Mouse (Mus musculus): ENCODE measurements around the gene Arl8b. TPM values are rescaled to one million over a fixed set of nuclear protein-coding genes. Genes with fewer than 3 reads are reported as not detected.
A peak's percentile ranks its signal among the peaks of the same experiment; 100 is the strongest.

Arl8b gene
- polyA plus RNA-seq (2016; fragmentation: Nextera tagmentation; extraction: Ambion mirVana): 82.8 and 87.8 TPM in 2 replicates

DNA sequence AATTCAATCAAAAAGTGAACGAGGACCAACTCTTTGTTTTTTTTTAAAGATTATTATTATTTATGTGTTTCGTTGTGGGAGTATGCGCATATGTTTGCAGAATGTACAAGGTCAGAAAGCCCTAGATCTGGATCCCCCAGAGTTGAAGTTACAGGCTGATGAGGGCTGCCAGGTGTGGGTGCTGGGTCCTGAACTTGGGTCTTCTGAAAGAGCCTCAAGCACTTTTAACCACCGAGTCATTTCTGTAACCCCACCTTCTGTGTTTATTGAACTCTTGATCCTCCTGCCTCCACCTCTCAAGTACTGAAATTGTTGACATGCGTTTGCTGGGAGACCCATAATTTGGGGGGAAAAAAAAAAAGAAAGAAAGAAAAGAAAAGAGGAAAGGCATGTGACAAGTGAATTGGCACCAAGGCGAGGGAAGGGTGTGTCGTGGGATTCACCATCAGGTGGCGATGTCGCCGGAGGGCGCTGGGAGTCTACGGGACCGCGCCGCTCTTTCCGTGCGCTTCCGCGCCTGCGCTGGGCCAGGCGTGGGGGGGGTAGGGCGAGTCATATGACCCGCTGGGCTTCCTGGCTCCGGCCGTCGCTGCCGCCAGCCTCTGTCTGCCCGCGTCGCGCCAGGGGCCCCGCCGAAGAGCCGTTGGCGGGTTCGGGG, at the start of gene Arl8b:
Gene Arl8b, plus strand, starts transcription at position 574 of the 658 bp plus-strand sequence.
- Histone ChIP-seq H3K9me3 (no peaks in the 10 kb centered on the region), H3K27ac (peak within 1 kb of the TSS; percentile 72), H3K4me2 (replicated peaks) (peak within 1 kb of the TSS; percentile 78), H3K4me1 (peaks cover 16% of the 10 kb centered on the region), H3K27me3 (replicated peaks) (no peaks in the 10 kb centered on the region), H3K4me3 (peak within 1 kb of the TSS; percentile 96), H3K36me3 (no peaks in the 10 kb centered on the region), H3K9ac (peak within 1 kb of the TSS; percentile 91)
- WGBS: 12% methylated on average over 31 of the region's 36 CpGs
- ATAC-seq (ENCODE audit: low FRiP score, low read depth): peak; percentile 95

DNA sequence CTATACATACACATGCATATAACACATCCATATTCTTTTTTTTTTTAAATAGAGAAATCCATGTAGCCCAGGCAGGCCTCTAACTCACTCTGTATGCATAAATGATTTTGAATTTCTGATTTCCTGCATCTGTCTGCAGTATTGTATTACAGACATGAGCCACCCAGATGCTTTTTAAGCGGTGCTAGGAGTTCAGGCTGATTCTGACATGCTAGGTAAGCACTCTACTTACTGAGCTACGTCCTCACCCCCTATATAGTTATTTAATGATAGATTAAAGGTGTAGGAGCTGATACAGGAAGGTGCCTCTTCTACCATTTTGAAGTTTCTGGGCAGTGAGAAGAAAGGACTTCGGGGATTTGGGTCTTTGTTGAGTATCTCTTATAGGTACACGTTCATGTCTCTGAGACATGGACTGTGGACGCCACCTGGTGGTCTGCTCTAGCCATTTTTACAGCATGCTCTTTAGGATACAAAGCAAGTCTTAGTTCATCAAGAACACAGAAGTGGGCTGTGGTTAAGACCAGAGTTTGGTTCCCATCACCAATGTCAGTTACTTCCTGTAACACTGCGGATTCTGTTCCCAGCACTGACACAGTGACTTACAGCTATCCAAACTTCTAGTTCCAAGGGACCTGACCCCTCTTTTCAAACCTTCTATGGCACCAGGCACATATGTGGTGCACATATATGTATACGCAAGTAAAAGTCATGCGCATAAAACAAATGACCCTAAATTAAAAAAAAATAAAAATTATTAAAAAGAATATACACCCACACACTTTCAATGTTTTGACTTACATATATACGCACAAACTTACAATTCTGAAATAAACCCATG, 46.8 kb upstream of the Arl8b start:
- H3K4me1 ChIP-seq: no peaks in the 10 kb centered on the region
- peak; percentile 78 for ATAC-seq (ENCODE audit: low FRiP score, low read depth)
- no peaks in the 10 kb centered on the region for H3K27me3 ChIP-seq (replicated peaks)
- H3K4me2 ChIP-seq (replicated peaks): no peak overlapping the region
- no peak overlapping the region for H3K4me3 ChIP-seq
- 52% methylated on average over 9 of the region's 9 CpGs for WGBS
- H3K9ac ChIP-seq: no peak overlapping the region
- H3K27ac ChIP-seq: no peak overlapping the region
- H3K36me3 ChIP-seq: no peaks in the 10 kb centered on the region
- H3K9me3 ChIP-seq: no peaks in the 10 kb centered on the region

DNA sequence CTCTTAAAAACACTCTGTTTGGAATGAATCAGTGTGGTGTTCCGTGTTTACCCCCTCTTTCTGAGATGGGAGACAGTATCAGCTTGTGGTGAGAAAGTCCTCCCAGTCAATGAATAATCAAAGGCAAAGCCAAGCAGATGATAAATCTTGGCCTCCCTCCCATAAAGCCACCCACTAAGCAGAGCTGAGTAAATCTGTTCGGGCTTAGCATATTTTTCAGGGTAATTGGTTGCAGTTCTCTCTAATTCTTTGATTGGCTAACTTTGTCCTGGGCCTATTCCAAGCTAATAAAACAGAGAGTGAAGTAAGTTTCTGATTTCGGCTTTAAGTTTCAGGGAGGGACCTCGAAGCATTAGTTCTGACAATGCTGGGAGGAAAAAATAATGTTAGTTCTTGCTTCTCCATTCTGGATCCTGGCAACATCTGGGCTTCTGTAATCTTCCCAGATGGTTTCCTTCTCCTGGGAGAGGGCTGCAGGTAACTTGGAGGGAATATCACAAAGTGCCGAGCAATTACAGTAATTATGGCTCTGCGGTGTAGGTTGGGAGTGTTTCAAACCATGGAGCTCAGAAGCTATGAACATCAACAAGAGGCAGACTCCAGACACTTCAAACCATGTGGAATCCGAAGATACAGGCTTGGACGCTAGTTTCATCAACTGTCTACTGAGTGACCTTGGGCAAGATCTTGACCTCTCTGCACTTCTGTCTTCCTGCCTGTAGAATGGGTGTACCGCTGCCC, 44.3 kb upstream of the Arl8b start:
- 78% methylated on average over 9 of the region's 9 CpGs for WGBS
- Histone ChIP-seq H3K9ac (no peak overlapping the region), H3K27ac (no peak overlapping the region), H3K4me2 (replicated peaks) (no peak overlapping the region), H3K36me3 (no peaks in the 10 kb centered on the region), H3K4me1 (no peaks in the 10 kb centered on the region), H3K9me3 (no peaks in the 10 kb centered on the region), H3K27me3 (replicated peaks) (no peaks in the 10 kb centered on the region), H3K4me3 (no peak overlapping the region)
- ATAC-seq (ENCODE audit: low FRiP score, low read depth): no peak

DNA sequence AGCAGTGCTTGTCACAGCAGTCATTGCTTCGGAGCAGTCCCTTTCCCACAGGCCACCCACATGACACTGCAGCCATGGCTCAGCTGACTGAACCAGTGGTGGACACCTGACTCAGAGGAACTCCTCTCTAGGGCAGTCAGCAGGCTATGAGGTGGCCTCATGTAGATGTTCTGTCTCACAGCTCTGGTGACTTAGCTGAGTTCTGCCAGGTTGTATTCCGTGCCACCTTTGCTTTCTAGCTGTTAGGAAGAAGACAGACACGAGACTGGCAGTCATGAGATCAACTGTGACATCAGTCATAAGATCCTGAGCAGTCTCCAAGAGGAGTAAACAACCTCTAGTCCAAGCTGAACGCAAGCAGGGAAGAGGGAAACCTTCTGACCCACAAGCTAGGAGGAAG, 42.3 kb upstream of the Arl8b start:
- WGBS: 80% methylated on average over 4 of the region's 4 CpGs
- no peak overlapping the region for H3K4me2 ChIP-seq (replicated peaks)
- H3K4me1 ChIP-seq: no peaks in the 10 kb centered on the region
- ATAC-seq (ENCODE audit: low FRiP score, low read depth): no peak
- H3K9me3 ChIP-seq: no peaks in the 10 kb centered on the region
- H3K27me3 ChIP-seq (replicated peaks): no peaks in the 10 kb centered on the region
- H3K9ac ChIP-seq: no peak overlapping the region
- no peaks in the 10 kb centered on the region for H3K36me3 ChIP-seq
- H3K4me3 ChIP-seq: no peak overlapping the region
- H3K27ac ChIP-seq: no peak overlapping the region

DNA sequence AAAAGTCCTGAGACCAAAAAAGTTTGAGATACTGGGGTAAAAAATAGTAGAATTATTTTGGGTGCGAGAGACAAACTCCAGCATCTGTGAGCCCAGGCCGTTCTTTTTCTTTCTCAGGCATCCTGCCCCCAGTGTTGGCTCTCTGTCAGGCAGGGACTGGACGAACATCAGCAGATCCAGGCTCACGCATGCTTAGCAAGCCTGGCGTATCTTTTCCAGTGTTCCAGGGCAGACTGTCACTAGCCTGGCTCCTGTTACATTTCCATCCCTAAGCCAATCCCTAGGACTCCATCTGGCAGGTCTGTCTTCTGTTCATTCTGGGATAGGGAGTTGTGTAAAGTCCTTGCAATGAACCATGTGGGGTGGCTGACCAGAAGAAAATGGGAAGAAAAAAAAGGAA, 39.2 kb upstream of the Arl8b start:
- whole genome bisulfite sequencing: 86% methylated on average over 5 of the region's 5 CpGs
- Histone ChIP-seq H3K36me3 (no peaks in the 10 kb centered on the region), H3K4me1 (no peaks in the 10 kb centered on the region), H3K27me3 (replicated peaks) (no peaks in the 10 kb centered on the region), H3K4me3 (no peak overlapping the region), H3K9ac (no peak overlapping the region), H3K4me2 (replicated peaks) (no peak overlapping the region), H3K27ac (no peak overlapping the region), H3K9me3 (no peaks in the 10 kb centered on the region)
- ATAC-seq (ENCODE audit: low FRiP score, low read depth): no peak

DNA sequence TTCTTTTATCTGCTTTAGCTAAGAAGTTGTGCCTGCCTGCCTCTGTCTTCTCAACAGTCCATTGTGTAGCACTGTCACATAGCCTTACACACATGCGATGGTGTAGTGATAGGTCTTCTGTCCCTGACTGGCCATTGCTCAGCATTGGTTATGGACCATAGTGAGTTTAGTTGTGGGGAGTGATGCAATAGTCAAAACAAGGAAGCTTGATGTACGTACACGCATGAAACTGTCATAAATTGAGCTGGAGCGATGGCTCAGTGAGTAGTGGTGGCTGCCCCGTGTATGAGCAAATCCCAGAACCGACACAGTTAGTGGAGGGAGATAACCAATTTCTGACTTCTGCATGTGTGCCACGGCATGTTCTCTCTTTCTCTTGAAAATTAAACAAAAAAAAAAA, 31.6 kb upstream of the Arl8b start:
- Histone ChIP-seq H3K9me3 (no peaks in the 10 kb centered on the region), H3K27ac (no peak overlapping the region), H3K4me2 (replicated peaks) (no peak overlapping the region), H3K4me3 (no peak overlapping the region), H3K4me1 (no peaks in the 10 kb centered on the region), H3K36me3 (no peaks in the 10 kb centered on the region), H3K9ac (no peak overlapping the region), H3K27me3 (replicated peaks) (no peaks in the 10 kb centered on the region)
- 91% methylated on average over 7 of the region's 7 CpGs for WGBS
- no peak for ATAC-seq (ENCODE audit: low FRiP score, low read depth)

DNA sequence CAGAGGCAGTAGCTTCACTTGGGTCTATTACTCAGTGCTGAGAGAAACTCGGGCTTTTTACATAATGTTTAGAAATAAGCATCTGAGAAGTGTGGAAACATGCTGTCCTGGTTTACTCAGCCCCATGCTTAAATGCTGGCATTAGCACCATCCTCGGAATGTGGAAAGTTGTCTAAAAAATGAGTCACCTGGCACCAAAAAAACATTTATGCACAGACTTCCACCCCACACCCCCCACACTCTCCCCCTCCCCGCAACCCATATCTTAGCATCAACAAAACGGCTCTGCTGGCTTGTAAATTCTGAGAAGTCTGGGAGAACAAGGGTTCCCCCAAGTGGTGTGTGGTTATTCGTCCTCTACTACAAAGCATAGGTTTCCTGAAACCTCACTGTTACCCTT, 30.5 kb upstream of the Arl8b start:
- no peak for ATAC-seq (ENCODE audit: low FRiP score, low read depth)
- Histone ChIP-seq H3K4me1 (no peaks in the 10 kb centered on the region), H3K4me3 (no peak overlapping the region), H3K4me2 (replicated peaks) (no peak overlapping the region), H3K9ac (no peak overlapping the region), H3K36me3 (no peaks in the 10 kb centered on the region), H3K27me3 (replicated peaks) (no peaks in the 10 kb centered on the region), H3K9me3 (no peaks in the 10 kb centered on the region), H3K27ac (no peak overlapping the region)
- WGBS: 68% methylated on average over 5 of the region's 5 CpGs

DNA sequence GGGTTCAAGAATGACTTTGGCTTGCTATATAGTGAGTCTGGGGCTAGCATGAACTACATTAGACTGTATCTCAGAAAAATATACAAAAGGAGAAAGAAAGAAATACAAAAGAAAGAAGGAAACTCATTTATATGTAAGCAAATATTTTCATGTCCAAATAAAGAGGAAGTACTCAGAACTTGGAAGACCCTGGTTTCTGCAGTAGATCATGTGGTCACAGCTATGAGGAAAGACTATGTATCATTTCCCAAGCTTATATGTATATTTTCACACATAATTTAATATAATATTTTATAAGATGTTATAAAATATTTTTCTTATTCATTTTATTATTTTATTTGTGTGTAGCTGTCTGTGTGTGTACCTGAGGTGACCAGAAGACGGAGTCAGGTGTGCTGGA, 29.4 kb upstream of the Arl8b start:
- WGBS: 90% methylated on average over 1 of the region's 1 CpGs
- H3K4me3 ChIP-seq: no peak overlapping the region
- H3K4me1 ChIP-seq: no peaks in the 10 kb centered on the region
- no peaks in the 10 kb centered on the region for H3K27me3 ChIP-seq (replicated peaks)
- no peak for ATAC-seq (ENCODE audit: low FRiP score, low read depth)
- no peaks in the 10 kb centered on the region for H3K9me3 ChIP-seq
- no peak overlapping the region for H3K27ac ChIP-seq
- H3K36me3 ChIP-seq: no peaks in the 10 kb centered on the region
- H3K9ac ChIP-seq: no peak overlapping the region
- H3K4me2 ChIP-seq (replicated peaks): no peak overlapping the region

DNA sequence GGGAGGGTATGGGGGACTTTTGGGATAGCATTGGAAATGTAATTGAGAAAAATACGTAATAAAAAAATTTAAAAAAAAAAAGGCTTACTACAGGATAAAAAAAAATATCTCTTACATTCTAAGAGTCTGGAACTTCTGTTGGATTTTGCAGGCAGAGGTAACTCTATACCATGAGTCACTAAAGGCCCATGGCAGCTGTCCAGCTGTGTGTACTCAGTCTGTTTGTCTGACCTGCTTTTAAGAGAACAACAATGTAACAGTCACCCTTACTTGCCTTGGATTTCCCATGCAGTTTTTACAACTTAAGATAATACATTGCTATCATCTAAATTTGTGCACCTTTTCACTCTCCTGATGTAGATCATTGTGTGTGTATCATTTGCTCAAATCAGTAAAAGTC, 28.5 kb upstream of the Arl8b start:
- no peaks in the 10 kb centered on the region for H3K27me3 ChIP-seq (replicated peaks)
- no peak overlapping the region for H3K4me2 ChIP-seq (replicated peaks)
- H3K36me3 ChIP-seq: no peaks in the 10 kb centered on the region
- H3K9me3 ChIP-seq: no peaks in the 10 kb centered on the region
- WGBS: 88% methylated on average over 1 of the region's 1 CpGs
- H3K4me3 ChIP-seq: no peak overlapping the region
- ATAC-seq (ENCODE audit: low FRiP score, low read depth): no peak
- no peak overlapping the region for H3K27ac ChIP-seq
- no peaks in the 10 kb centered on the region for H3K4me1 ChIP-seq
- H3K9ac ChIP-seq: no peak overlapping the region

DNA sequence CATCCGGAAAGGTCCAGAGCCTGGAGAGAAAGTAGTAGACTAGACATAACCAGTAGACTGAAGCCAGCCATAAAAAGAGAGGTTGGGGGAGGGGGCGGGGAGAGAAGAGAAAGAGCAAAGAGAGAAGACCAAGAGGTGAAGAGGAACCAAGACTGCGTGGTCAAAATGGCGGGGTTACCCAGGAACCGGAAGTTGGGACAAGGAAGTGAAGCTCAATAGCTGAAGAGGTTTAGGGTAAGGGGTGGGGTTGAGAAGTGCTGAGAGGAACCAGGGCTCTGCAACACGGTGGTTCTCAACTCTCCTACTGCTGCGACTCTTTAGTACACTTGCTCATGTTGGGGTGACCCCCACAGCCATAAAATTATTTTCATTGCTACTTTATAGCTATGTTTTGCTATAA, 27.0 kb upstream of the Arl8b start:
- H3K4me1 ChIP-seq: 0 out of 2 replicates have a peak, but pooled peaks cover 3% of the 10 kb centered on the region
- WGBS: 90% methylated on average over 7 of the region's 7 CpGs
- ATAC-seq (ENCODE audit: low FRiP score, low read depth): no peak
- no peak overlapping the region for H3K27ac ChIP-seq
- no peak overlapping the region for H3K4me2 ChIP-seq (replicated peaks)
- H3K27me3 ChIP-seq (replicated peaks): no peaks in the 10 kb centered on the region
- no peaks in the 10 kb centered on the region for H3K36me3 ChIP-seq
- H3K9me3 ChIP-seq: no peaks in the 10 kb centered on the region
- H3K9ac ChIP-seq: no peak overlapping the region
- no peak overlapping the region for H3K4me3 ChIP-seq

DNA sequence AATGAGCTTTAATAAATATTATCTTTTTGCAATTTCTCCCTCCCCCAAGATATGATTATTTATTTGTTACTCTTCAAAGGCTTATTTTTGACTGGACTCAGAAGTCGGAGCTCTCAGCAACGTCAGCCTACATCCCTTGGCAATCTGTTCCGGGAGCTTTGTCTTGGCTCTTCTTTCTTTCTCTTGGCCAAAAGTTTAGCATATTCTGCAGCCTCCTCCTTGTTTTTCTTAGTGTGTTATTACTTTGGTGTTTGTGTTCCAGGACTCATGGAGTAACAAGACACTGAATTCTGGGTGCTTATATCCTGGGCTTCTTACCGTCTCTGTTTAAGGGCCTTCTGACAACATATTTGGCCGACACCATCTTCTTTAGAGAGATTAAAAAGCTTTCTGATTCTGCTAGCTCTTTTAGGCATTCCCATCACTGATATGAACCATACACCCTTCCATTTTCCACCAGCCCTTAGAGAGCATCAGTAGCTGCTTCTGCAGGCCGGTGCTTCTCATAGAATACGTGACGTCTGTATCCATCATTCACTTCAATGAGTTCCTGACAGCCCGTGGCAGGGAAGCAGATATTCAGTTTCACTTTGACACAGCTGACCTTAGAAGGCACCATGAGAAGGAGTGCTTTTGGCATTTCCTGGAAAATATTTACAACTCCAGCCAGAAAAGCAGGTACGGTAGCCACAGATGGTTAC, 23.8 kb upstream of the Arl8b start:
- Histone ChIP-seq H3K4me1 (0 out of 2 replicates have a peak, but pooled peaks cover 3% of the 10 kb centered on the region), H3K27ac (no peak overlapping the region), H3K4me3 (no peak overlapping the region), H3K36me3 (no peaks in the 10 kb centered on the region), H3K9ac (no peak overlapping the region), H3K4me2 (replicated peaks) (no peak overlapping the region), H3K9me3 (no peaks in the 10 kb centered on the region), H3K27me3 (replicated peaks) (no peaks in the 10 kb centered on the region)
- ATAC-seq (ENCODE audit: low FRiP score, low read depth): no peak
- 68% methylated on average over 10 of the region's 10 CpGs for WGBS

DNA sequence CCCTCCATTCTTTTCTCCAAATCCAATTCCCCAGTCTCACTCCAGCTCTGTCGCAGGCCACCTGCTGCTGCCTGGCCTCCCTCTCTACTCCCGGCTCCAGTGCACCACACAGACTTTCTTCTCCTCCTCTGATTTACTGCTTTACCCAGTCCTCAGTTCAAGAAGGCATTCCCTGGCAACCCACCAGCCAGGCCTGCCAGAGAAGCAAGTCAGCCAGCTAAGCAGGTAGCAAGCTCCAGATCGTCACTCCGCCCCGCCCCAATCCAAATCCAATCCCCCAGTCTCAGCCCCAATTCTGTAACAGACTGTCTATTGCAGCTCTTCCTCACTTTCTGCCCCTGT, 23.2 kb upstream of the Arl8b start:
- Histone ChIP-seq H3K27me3 (replicated peaks) (no peaks in the 10 kb centered on the region), H3K36me3 (no peaks in the 10 kb centered on the region), H3K9ac (no peak overlapping the region), H3K4me3 (no peak overlapping the region), H3K9me3 (no peaks in the 10 kb centered on the region), H3K27ac (no peak overlapping the region), H3K4me1 (0 out of 2 replicates have a peak, but pooled peaks cover 3% of the 10 kb centered on the region), H3K4me2 (replicated peaks) (no peak overlapping the region)
- no peak for ATAC-seq (ENCODE audit: low FRiP score, low read depth)
- 67% methylated on average over 5 of the region's 5 CpGs for WGBS
